Mouse (Mus musculus): Measurements from ENCODE around the gene Rho. TPM values are rescaled to one million over a fixed set of nuclear protein-coding genes. Genes with fewer than 3 reads are reported as not detected.

Rho gene
- polyA plus RNA-seq, 1 experiment from 2014 or later: 0.08 TPM

- 71% methylated on average over 5 of the region's 5 CpGs for WGBS
- ATAC-seq (ENCODE audit: low FRiP score): no peak
Observed at GRCm38 (mm10) chr6:115968086-115968485, 36.5 kb downstream of the Rho start.

GRCm38 (mm10) chr6:115968700-115969099 is 37.2 kb downstream of the Rho start:
- no peak overlapping the region for H3K4me3 ChIP-seq (replicated peaks; ENCODE audit: low read length)
- H3K9me3 ChIP-seq (ENCODE audit: control insufficient read depth, low read length): no peaks in the 10 kb centered on the region
- no peak overlapping the region for H3K9ac ChIP-seq
- peaks cover 12% of the 10 kb centered on the region for H3K4me1 ChIP-seq (replicated peaks; ENCODE audit: control insufficient read depth, insufficient read depth, low read length)
- H3K4me2 ChIP-seq (replicated peaks): no peak overlapping the region
- H3K27ac ChIP-seq: no peak overlapping the region
- WGBS: 66% methylated on average over 6 of the region's 6 CpGs
- no peaks in the 10 kb centered on the region for H3K36me3 ChIP-seq (replicated peaks; ENCODE audit: control insufficient read depth, insufficient read depth)
- DNase-seq (ENCODE audit: low spot score): no peak
- ATAC-seq (ENCODE audit: low FRiP score): no peak
- H3K27me3 ChIP-seq (ENCODE audit: control insufficient read depth, insufficient read depth, low read length): no peaks in the 10 kb centered on the region

More at GRCm38 (mm10) chr6:115968086-115968485, 36.5 kb downstream of the Rho start:
- H3K36me3 ChIP-seq (replicated peaks; ENCODE audit: control insufficient read depth, insufficient read depth): no peaks in the 10 kb centered on the region
- no peaks in the 10 kb centered on the region for H3K9me3 ChIP-seq (ENCODE audit: control insufficient read depth, low read length)
- no peak overlapping the region for H3K9ac ChIP-seq
- no peak overlapping the region for H3K27ac ChIP-seq
- no peak overlapping the region for H3K4me3 ChIP-seq (replicated peaks; ENCODE audit: low read length)
- H3K4me2 ChIP-seq (replicated peaks): no peak overlapping the region
- no peaks in the 10 kb centered on the region for H3K27me3 ChIP-seq (ENCODE audit: control insufficient read depth, insufficient read depth, low read length)
- no peak for DNase-seq (ENCODE audit: low spot score)
- peaks cover 12% of the 10 kb centered on the region for H3K4me1 ChIP-seq (replicated peaks; ENCODE audit: control insufficient read depth, insufficient read depth, low read length)

GRCm38 (mm10) chr6:115969103-115969502 is 37.6 kb downstream of the Rho start:
- WGBS: 65% methylated on average over 9 of the region's 9 CpGs

GRCm38 (mm10) chr6:115969952-115970351 is 38.4 kb downstream of the Rho start:
- H3K4me2 ChIP-seq (replicated peaks): no peak overlapping the region
- H3K27me3 ChIP-seq (ENCODE audit: control insufficient read depth, insufficient read depth, low read length): no peaks in the 10 kb centered on the region
- H3K4me3 ChIP-seq (replicated peaks; ENCODE audit: low read length): no peak overlapping the region
- H3K9ac ChIP-seq: no peak overlapping the region
- no peak overlapping the region for H3K27ac ChIP-seq
- H3K9me3 ChIP-seq (ENCODE audit: control insufficient read depth, low read length): no peaks in the 10 kb centered on the region
- DNase-seq (ENCODE audit: low spot score): no peak
- peaks cover 16% of the 10 kb centered on the region for H3K4me1 ChIP-seq (replicated peaks; ENCODE audit: control insufficient read depth, insufficient read depth, low read length)
- WGBS: 50% methylated on average over 5 of the region's 6 CpGs
- H3K36me3 ChIP-seq (replicated peaks; ENCODE audit: control insufficient read depth, insufficient read depth): no peaks in the 10 kb centered on the region
- no peak for ATAC-seq (ENCODE audit: low FRiP score)

More at GRCm38 (mm10) chr6:115969103-115969502, 37.6 kb downstream of the Rho start:
- H3K27ac ChIP-seq: no peak overlapping the region
- DNase-seq (ENCODE audit: low spot score) (no peak), ATAC-seq (ENCODE audit: low FRiP score) (no peak)
- H3K9ac ChIP-seq: no peak overlapping the region
- no peaks in the 10 kb centered on the region for H3K9me3 ChIP-seq (ENCODE audit: control insufficient read depth, low read length)
- H3K36me3 ChIP-seq (replicated peaks; ENCODE audit: control insufficient read depth, insufficient read depth): no peaks in the 10 kb centered on the region
- H3K4me1 ChIP-seq (replicated peaks; ENCODE audit: control insufficient read depth, insufficient read depth, low read length): peaks cover 13% of the 10 kb centered on the region
- no peaks in the 10 kb centered on the region for H3K27me3 ChIP-seq (ENCODE audit: control insufficient read depth, insufficient read depth, low read length)
- no peak overlapping the region for H3K4me3 ChIP-seq (replicated peaks; ENCODE audit: low read length)
- no peak overlapping the region for H3K4me2 ChIP-seq (replicated peaks)

- ATAC-seq (ENCODE audit: low FRiP score) (peak; percentile 10; the same call in 1 of the 2 replicates), DNase-seq (ENCODE audit: low spot score) (no peak)
- H3K27ac ChIP-seq: no peak overlapping the region
Observed at GRCm38 (mm10) chr6:115971273-115972060, 39.9 kb downstream of the Rho start.

GRCm38 (mm10) chr6:115972083-115972764 is 40.7 kb downstream of the Rho start:
- 76% methylated on average over 7 of the region's 7 CpGs for WGBS
- Histone ChIP-seq H3K4me3 (replicated peaks; ENCODE audit: low read length) (no peak overlapping the region), H3K27ac (no peak overlapping the region), H3K9me3 (ENCODE audit: control insufficient read depth, low read length) (no peaks in the 10 kb centered on the region), H3K36me3 (replicated peaks; ENCODE audit: control insufficient read depth, insufficient read depth) (no peaks in the 10 kb centered on the region), H3K4me2 (replicated peaks) (no peak overlapping the region), H3K4me1 (replicated peaks; ENCODE audit: control insufficient read depth, insufficient read depth, low read length) (peaks cover 16% of the 10 kb centered on the region), H3K9ac (no peak overlapping the region), H3K27me3 (ENCODE audit: control insufficient read depth, insufficient read depth, low read length) (no peaks in the 10 kb centered on the region)
- ATAC-seq (ENCODE audit: low FRiP score) (no peak), DNase-seq (ENCODE audit: low spot score) (no peak)

More at GRCm38 (mm10) chr6:115971273-115972060, 39.9 kb downstream of the Rho start:
- H3K4me3 ChIP-seq (replicated peaks; ENCODE audit: low read length): no peak overlapping the region
- no peak overlapping the region for H3K4me2 ChIP-seq (replicated peaks)
- no peaks in the 10 kb centered on the region for H3K9me3 ChIP-seq (ENCODE audit: control insufficient read depth, low read length)
- no peak overlapping the region for H3K9ac ChIP-seq
- no peaks in the 10 kb centered on the region for H3K36me3 ChIP-seq (replicated peaks; ENCODE audit: control insufficient read depth, insufficient read depth)
- WGBS: 49% methylated on average over 13 of the region's 13 CpGs
- no peaks in the 10 kb centered on the region for H3K27me3 ChIP-seq (ENCODE audit: control insufficient read depth, insufficient read depth, low read length)
- H3K4me1 ChIP-seq (replicated peaks; ENCODE audit: control insufficient read depth, insufficient read depth, low read length): peaks cover 16% of the 10 kb centered on the region

- ATAC-seq (ENCODE audit: low FRiP score) (no peak), DNase-seq (ENCODE audit: low spot score) (no peak)
- WGBS: 89% methylated on average over 15 of the region's 15 CpGs
- Histone ChIP-seq H3K36me3 (replicated peaks; ENCODE audit: control insufficient read depth, insufficient read depth) (no peaks in the 10 kb centered on the region), H3K27me3 (ENCODE audit: control insufficient read depth, insufficient read depth, low read length) (no peaks in the 10 kb centered on the region), H3K4me1 (replicated peaks; ENCODE audit: control insufficient read depth, insufficient read depth, low read length) (peaks cover 16% of the 10 kb centered on the region), H3K27ac (no peak overlapping the region), H3K4me3 (replicated peaks; ENCODE audit: low read length) (no peak overlapping the region), H3K4me2 (replicated peaks) (no peak overlapping the region), H3K9me3 (ENCODE audit: control insufficient read depth, low read length) (no peaks in the 10 kb centered on the region), H3K9ac (no peak overlapping the region)
Observed at GRCm38 (mm10) chr6:115973139-115973875, 41.8 kb downstream of the Rho start.

GRCm38 (mm10) chr6:115973881-115974662 is 42.5 kb downstream of the Rho start:
- no peaks in the 10 kb centered on the region for H3K36me3 ChIP-seq (replicated peaks; ENCODE audit: control insufficient read depth, insufficient read depth)
- no peak for ATAC-seq (ENCODE audit: low FRiP score)
- no peaks in the 10 kb centered on the region for H3K9me3 ChIP-seq (ENCODE audit: control insufficient read depth, low read length)
- H3K9ac ChIP-seq: no peak overlapping the region
- H3K27ac ChIP-seq: no peak overlapping the region
- no peak for DNase-seq (ENCODE audit: low spot score)
- 56% methylated on average over 16 of the region's 16 CpGs for WGBS
- H3K4me3 ChIP-seq (replicated peaks; ENCODE audit: low read length): no peak overlapping the region
- H3K4me1 ChIP-seq (replicated peaks; ENCODE audit: control insufficient read depth, insufficient read depth, low read length): peaks cover 16% of the 10 kb centered on the region
- no peak overlapping the region for H3K4me2 ChIP-seq (replicated peaks)
- no peaks in the 10 kb centered on the region for H3K27me3 ChIP-seq (ENCODE audit: control insufficient read depth, insufficient read depth, low read length)
